Mouse (Mus musculus): ENCODE data around the gene Ube2e3. TPM values are rescaled to one million over a fixed set of nuclear protein-coding genes. Genes with fewer than 3 reads are reported as not detected.

Gene Ube2e3
- polyA plus RNA-seq, 1 experiment: 16.5 TPM

- Histone ChIP-seq H3K4me3 (ENCODE audit: control insufficient read depth, low read depth, low read length) (no peak overlapping the region), H3K27me3 (ENCODE audit: control insufficient read depth, insufficient read depth, low read length) (no peaks in the 10 kb centered on the region), H3K27ac (ENCODE audit: control insufficient read depth, insufficient read depth, low read depth, low read length) (no peak overlapping the region), H3K36me3 (ENCODE audit: control insufficient read depth, insufficient read depth, low read length) (no peaks in the 10 kb centered on the region), H3K4me1 (ENCODE audit: control insufficient read depth, insufficient read depth, low read length) (no peaks in the 10 kb centered on the region)
- TF ChIP-seq POLR2A (IDR thresholded peaks at IDR 0.05; ENCODE audit: control insufficient read depth, low read depth, low read length) (no peak), CTCF (IDR thresholded peaks at IDR 0.05; ENCODE audit: control insufficient read depth, insufficient read depth, insufficient replicate concordance, low read depth, low read length) (no peak)
Measured at GRCm38 (mm10) chr2:78961023-78961422, 93.1 kb downstream of the Ube2e3 start.

- no peaks in the 10 kb centered on the region for H3K4me1 ChIP-seq (ENCODE audit: control insufficient read depth, insufficient read depth, low read length)
- no peak overlapping the region for H3K27ac ChIP-seq (ENCODE audit: control insufficient read depth, insufficient read depth, low read depth, low read length)
- no peak for TF ChIP-seq CTCF (IDR thresholded peaks at IDR 0.05; ENCODE audit: control insufficient read depth, insufficient read depth, insufficient replicate concordance, low read depth, low read length)
- no peak for TF ChIP-seq POLR2A (IDR thresholded peaks at IDR 0.05; ENCODE audit: control insufficient read depth, low read depth, low read length)
Measured at GRCm38 (mm10) chr2:78961580-78961979, 93.7 kb downstream of the Ube2e3 start.

GRCm38 (mm10) chr2:78964995-78965394 is 97.1 kb downstream of the Ube2e3 start:
- H3K27ac ChIP-seq (ENCODE audit: control insufficient read depth, insufficient read depth, low read depth, low read length): no peak overlapping the region
- no peaks in the 10 kb centered on the region for H3K36me3 ChIP-seq (ENCODE audit: control insufficient read depth, insufficient read depth, low read length)
- H3K4me3 ChIP-seq (ENCODE audit: control insufficient read depth, low read depth, low read length): no peak overlapping the region
- H3K4me1 ChIP-seq (ENCODE audit: control insufficient read depth, insufficient read depth, low read length): no peaks in the 10 kb centered on the region
- H3K27me3 ChIP-seq (ENCODE audit: control insufficient read depth, insufficient read depth, low read length): no peaks in the 10 kb centered on the region
- TF ChIP-seq CTCF (IDR thresholded peaks at IDR 0.05; ENCODE audit: control insufficient read depth, insufficient read depth, insufficient replicate concordance, low read depth, low read length): no peak

More at GRCm38 (mm10) chr2:78961580-78961979, 93.7 kb downstream of the Ube2e3 start:
- no peaks in the 10 kb centered on the region for H3K27me3 ChIP-seq (ENCODE audit: control insufficient read depth, insufficient read depth, low read length)
- H3K4me3 ChIP-seq (ENCODE audit: control insufficient read depth, low read depth, low read length): no peak overlapping the region
- H3K36me3 ChIP-seq (ENCODE audit: control insufficient read depth, insufficient read depth, low read length): no peaks in the 10 kb centered on the region

GRCm38 (mm10) chr2:78965396-78965795 is 97.5 kb downstream of the Ube2e3 start:
- H3K27me3 ChIP-seq (ENCODE audit: control insufficient read depth, insufficient read depth, low read length): no peaks in the 10 kb centered on the region
- no peak overlapping the region for H3K4me3 ChIP-seq (ENCODE audit: control insufficient read depth, low read depth, low read length)
- H3K36me3 ChIP-seq (ENCODE audit: control insufficient read depth, insufficient read depth, low read length): no peaks in the 10 kb centered on the region
- no peaks in the 10 kb centered on the region for H3K4me1 ChIP-seq (ENCODE audit: control insufficient read depth, insufficient read depth, low read length)
- TF ChIP-seq POLR2A (IDR thresholded peaks at IDR 0.05; ENCODE audit: control insufficient read depth, low read depth, low read length): no peak
- no peak for TF ChIP-seq CTCF (IDR thresholded peaks at IDR 0.05; ENCODE audit: control insufficient read depth, insufficient read depth, insufficient replicate concordance, low read depth, low read length)
- no peak overlapping the region for H3K27ac ChIP-seq (ENCODE audit: control insufficient read depth, insufficient read depth, low read depth, low read length)

- TF ChIP-seq CTCF (IDR thresholded peaks at IDR 0.05; ENCODE audit: control insufficient read depth, insufficient read depth, insufficient replicate concordance, low read depth, low read length): no peak
- no peak for TF ChIP-seq POLR2A (IDR thresholded peaks at IDR 0.05; ENCODE audit: control insufficient read depth, low read depth, low read length)
- H3K27ac ChIP-seq (ENCODE audit: control insufficient read depth, insufficient read depth, low read depth, low read length): no peak overlapping the region
- H3K4me1 ChIP-seq (ENCODE audit: control insufficient read depth, insufficient read depth, low read length): no peaks in the 10 kb centered on the region
- no peak overlapping the region for H3K4me3 ChIP-seq (ENCODE audit: control insufficient read depth, low read depth, low read length)
- H3K36me3 ChIP-seq (ENCODE audit: control insufficient read depth, insufficient read depth, low read length): no peaks in the 10 kb centered on the region
- H3K27me3 ChIP-seq (ENCODE audit: control insufficient read depth, insufficient read depth, low read length): no peaks in the 10 kb centered on the region
Measured at GRCm38 (mm10) chr2:78970088-78970487, 102.2 kb downstream of the Ube2e3 start.

Data from testis, adult 2 months (tissue).